Mouse (Mus musculus) adrenal gland, postnatal 36 days (tissue): ENCODE measurements around the gene Zfp385b. TPM values are rescaled to one million over a fixed set of nuclear protein-coding genes. Genes with fewer than 3 reads are reported as not detected.

Experiments
- DNase-seq, 2 experiments: peaks; one replicate each; pipeline ENCODE4 v3.0.0; 2021; ENCODE audit warnings: mixed read lengths in 1 of 2
- total RNA-seq, 2 experiments: library from RNA; stranded (reverse); gene quantifications; 2 replicates each; pipeline ENCODE4 v1.2.3; 2021

The Zfp385b gene
- total RNA-seq, 2 experiments from 2014 or later, result 0.30 to 1.1 TPM

DNA sequence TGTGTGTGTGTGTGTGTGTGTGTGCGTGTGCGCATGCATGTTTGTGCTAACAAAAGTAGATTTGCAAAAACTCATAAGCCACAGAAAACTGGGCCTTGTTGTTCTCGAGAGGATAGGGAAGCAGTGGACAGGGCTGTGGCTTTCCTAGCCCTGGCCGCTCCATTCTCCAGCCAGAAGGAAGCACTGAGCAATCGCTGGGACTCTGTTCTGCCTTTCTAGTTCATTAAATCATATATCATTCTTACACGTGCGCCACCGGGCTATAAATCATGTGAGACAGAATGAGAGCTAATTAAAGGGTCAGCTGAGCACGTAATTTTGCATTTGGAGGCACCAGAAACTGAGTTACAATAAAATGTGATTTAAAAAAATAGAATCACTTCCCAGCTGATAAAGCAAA lies 29.1 kb downstream of the Zfp385b start:
- DNase-seq, result no peak

DNA sequence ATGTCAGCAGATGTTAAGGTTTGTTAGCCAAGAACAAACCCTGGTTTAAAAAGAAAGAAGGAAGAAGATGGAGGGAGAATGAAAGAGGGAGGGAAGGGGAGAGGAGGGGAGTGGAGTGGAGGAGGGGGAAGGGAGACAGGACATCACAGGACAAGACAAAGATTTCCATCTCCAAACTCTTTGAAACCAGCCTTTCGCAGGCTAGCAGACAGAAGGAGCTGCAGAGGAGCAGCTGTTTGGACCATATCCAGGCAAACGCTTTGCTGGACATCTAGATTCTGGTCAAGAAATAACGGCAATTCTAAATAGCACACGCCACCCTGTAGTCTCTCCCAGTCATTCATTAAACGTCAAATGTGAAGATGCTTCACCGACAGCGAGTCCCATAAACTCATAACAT lies 38.0 kb downstream of the Zfp385b start:
- DNase-seq, result no peak

DNA sequence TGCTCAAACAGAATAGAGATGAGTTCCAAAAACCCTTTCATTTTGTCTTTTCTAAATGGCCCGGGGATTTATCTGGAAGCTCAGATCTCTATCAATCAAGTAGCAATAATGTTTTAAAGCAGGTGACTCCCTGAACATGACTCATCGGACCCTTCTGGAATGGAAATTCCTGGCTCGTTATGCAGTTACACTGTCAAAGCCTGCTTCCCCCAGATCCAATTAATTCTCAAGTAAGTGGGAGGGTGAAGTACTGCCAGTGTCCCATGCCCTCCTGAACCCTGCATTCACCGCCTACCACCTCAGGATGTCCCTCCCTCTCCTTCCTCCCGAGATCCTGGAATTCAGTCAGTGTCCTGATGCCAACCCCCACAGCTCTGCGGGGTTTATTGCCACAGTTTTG lies 41.7 kb downstream of the Zfp385b start:
- DNase-seq, result peak in 1 of 2 experiments; percentile 5

DNA sequence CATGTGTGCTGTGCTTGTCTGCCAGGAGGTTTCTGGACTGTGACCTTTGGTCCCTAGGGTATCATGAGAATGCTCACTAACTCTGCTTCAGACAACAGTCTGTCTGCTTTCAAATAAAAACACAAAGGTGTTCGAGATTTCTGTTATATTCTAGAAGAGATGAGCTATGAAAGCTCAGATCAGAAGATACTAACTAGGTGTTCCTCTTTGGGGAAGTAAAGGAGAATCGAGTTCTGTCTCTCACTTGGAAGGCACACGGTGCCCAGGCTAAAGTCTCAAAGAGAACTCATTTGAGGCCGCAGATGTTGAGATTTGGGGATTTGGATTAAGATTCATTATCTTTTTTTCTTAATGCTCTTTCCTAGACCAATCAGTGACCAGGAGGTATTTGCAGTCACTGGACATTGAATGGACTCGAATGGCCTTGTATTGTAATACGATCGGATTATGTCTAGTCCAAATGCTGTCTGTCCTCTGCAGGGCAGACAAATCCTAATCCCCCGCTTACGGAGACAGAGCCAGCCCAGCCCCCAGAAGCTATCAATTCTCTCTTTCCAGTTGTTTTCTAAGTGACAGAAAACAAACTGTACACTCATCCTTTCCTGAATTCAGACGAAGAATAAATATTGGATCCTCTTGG lies 42.3 kb downstream of the Zfp385b start:
- no peak for DNase-seq

DNA sequence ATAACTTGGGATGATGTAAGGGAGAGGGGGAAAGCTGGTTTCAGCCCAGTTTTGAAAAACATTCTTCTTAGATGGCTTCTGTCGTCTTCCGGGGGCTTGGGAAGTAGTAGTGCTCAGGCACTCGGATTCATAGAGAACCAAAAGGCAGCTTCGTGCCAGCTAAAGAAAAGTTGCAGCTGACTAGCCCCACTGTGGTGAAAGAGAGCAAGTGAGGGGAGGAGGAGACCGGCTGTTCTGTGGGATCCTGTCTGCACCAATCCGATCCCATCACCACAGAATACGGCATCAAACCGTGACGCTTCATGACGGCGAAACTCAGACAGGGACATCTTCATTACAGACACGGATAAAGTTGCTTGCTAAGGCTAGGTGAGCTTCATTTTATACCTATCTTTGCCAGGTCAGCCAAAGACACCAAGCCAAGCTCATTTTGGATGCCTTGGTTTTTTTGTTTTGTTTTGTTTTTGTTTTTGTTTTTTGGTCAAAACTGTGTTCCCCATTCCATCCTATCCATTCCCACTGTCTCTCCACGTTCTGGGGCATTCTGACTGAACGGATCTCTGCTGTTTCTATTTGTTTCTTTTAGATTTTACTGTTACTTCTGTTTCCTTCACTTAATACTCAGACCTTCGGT lies 44.1 kb downstream of the Zfp385b start:
- no peak for DNase-seq

DNA sequence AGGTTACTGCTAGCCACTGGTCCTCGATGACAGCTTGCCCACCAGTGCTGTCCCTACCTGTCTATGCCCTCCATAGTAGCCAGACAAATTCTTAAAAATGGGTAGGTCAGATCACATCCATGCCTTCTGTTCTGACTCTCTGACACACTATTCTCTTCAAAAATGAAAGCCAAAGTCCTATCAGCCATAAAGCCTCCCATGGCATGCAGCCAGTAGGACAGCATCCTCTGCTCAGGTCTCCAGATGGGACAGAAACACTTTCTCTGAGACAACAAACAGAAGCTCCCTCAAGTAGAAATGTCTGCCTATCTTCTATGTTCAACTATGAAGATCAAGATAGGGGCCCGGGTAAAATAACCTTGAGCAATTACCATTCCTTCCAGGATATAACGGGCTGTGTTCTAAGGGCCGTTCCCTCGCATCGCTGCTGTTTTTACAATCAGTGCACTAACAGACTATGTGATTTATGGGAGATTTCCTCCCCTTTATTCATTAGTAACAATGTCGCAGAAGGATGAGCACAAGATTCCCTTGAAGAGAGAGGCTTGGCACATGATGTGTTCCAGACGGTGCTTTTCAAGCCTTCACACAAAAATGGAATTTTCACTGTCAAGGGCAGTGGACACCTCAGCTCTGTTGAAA lies 49.3 kb downstream of the Zfp385b start:
- DNase-seq, result no peak

DNA sequence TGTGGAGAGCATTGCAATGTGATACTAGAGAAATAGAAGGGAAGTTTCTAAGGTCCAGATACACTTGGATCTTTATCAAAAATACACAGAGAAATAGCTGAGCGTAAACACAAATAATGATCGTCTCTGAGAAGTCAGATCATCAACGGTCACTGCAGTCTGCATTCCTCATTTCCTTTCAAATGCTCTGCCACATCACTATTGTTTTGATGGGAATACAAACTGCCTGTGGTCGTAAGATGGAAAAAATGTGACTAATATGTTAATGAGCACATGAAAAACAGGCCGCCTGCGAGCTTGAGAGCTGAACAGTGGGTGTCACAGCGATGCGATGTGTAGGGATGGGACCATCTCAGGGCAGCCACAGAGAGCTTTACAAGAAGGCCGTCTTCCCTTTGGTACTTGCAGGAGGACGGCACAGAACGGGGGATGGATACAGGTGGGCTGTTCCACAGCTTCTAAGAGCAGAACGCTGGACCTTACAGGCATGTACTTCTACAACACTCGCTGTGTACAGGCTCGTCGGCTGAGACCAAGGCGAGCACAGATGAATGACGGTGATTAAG lies 51.0 kb downstream of the Zfp385b start:
- no peak for DNase-seq

DNA sequence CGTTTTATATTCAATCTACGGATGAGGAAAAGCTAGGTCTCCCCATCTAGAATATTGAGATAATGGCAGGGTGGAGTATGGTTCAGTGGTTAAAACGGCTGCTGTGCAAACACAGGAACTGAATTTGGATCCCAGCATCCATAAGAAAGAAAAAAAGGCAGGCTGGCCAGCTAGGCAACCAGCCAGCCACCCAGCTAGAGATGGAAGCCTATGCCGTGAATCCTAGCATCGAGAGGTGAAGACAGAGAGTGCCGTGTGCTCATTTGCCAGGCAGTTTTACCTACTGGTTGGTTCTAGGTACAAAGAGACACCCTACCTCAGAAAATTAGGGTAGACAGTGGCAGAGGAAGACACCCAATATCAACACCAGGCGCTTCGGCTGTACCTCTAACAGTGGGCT lies 57.5 kb downstream of the Zfp385b start:
- DNase-seq, result no peak

DNA sequence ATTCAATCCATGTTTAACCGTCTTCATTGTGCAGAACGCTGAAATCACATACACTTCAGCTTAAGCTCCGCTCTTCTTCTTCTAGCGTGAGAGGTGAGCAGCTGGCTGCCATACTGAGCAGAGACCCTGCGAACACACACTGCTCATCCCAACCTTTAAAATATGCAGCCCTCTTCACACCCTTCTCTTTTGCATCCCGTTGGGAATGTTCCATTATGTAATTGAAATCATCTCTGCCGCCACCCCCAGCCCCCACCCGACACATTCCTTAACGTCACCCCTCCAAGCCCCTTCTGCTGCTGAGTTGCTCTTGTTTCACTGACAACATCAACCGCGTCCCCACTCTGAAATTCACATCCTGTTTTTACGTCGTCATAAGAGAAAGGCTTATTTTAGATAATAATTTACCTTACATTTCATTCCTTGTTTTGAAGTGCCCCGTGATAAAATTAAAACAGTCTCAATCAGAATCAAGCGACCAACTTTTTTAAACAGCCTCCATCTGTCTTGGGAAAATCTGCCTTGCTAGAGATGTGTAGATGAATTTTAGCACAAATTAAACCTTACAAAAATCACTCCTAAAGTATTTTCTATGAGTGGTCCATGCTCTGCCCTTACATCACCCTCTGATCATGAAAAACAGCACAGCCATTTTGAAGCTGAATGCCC lies 60.9 kb downstream of the Zfp385b start:
- DNase-seq, result no peak

DNA sequence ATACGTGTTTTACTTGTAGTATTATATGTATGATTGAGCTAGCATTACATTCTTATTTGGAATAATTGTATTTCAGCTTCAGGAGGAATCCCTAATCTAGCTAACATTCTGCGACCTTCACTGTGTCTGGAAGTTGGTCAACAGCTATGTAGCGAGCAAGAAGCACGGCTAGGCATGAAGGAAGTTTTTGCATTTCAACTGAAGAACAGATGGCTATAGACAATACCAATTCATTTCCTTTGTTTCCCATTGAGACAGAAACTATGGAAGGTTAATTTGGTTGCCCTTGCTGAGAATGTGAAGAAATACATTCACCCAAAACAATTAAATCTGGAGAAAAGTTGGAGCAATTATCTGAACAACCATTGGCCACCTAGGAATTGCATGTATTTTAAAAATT lies 66.9 kb downstream of the Zfp385b start:
- no peak for DNase-seq

DNA sequence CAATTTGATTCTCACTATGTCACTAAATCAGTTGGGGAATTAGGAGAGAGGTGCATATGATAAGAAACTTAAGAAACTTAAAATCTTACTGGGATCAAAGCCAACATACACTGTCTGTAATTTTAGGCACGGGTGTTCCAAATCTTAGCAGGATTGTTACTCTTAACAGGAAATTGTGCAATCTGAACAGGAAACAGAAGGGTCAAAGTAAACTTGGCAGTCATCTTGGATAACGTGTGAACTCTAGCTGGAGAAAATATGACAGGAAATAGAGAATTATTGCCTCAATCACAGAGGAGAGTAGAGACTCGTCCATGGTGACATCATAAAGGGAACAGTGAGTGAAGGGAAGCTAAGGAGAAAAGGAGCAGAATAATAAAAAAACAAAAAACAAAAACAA lies 69.8 kb downstream of the Zfp385b start:
- DNase-seq, result no peak

DNA sequence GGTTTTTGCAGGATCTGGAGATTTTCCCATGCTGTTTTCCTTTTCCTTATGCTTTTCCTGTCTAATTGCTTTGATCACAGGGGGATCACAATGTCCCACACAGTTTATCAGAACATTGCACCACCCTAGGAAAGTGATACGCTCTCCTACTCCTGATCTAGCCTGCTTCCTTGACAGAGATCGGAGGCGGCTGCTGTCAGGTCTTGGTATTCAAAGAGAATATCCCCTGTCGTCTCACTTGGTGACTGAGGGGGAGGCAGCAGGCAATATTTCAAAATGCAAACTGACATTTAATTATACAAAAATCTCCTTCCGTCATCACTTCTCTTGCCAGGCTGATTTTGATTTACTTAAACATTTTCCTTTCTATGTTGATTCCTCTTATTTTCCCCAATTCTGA lies 73.0 kb downstream of the Zfp385b start:
- DNase-seq, result no peak

DNA sequence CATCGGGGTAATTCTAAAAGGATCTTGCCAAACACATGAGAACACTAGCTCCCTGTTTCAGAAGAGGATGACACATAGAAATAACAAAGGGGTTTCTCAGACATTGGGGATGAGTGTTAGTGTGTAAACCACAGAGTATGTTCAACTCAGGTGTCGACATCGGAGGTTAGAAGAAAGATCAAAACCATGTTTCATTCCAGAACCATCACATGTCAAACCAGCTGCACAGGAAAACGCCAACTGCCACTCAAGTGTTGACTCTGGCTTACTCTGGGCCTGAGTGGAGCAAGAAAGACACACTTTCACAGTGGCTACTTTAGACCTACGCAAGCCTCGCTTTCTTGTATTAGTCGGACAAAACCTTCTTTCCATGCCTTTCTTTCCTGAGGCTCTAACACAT lies 74.2 kb downstream of the Zfp385b start:
- no peak for DNase-seq

DNA sequence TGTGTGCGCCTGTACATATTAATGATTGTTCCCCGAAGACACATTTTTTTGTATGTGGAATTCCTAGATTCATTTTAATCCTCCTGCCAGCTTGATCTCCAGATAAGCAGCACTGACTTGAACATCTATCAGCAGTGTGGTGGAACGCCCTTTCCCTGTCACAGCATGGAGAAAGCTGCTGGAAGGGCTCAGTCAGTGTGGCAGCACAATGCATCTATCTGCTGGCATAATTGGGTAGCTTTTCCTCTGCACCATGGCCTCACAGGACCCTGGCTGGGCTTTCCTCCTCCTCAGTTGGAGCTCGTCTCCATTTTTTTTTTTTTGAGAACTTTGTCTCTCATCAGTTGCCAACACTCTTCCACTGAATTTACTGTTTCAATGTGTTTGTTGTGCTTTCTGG lies 77.1 kb downstream of the Zfp385b start:
- no peak for DNase-seq

DNA sequence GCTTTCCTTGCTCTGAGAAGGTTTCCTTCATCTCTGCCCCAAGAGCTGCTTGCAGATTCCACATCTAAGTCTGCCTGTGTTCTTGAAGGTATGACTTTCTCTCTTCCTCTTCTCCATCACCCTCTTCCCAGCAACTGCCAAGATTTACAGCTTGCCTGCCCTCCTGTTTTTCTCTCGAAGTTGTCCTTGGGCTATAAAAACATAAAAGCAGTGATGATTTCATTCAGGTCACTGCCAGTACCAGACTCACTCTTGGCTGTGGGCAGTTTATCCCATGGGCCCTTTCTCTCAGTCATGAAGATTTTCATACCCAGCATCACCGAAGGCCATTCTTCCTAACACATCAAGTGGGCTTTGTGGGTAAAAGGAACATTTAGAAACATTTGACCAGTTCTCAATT lies 89.2 kb downstream of the Zfp385b start:
- peak; percentile 41 to 46 for DNase-seq

DNA sequence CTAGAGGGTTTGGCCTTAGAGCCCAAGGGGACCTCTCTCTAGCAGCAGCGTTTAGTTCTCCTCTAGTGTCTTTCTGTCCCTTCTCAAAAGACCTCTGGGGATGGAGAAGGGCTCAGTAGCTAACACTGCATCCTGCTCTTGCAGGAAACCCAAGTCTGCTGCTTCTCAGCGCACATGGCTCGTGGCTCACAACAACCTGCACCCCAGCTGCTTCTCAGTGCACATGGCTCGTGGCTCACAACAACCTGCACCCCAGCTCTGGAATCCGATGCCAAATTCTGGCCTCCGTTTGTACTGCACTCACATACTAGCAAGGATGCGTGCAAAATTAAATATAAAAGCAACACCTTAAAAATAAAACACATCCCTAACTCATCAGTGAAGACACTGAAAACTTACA lies 92.6 kb downstream of the Zfp385b start:
- DNase-seq, result no peak

DNA sequence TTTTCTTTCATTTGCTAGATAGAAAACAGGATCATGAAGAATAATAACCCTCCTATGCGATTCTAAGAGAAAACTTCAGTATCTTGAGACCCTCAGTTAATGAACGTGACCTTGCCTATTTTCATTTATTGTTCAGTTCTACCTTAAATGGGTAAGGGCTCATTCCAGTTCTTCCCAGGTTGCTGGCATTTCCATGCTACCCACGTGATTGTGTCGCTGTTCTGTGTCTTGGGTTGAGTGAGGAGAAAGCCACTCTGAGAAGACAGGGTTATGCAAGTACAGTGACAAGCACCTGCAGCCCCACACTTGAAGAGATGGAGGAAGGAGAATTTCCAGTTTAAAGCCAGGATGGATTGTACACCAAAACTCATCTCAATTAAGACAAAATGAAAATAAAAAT lies 98.6 kb downstream of the Zfp385b start:
- no peak for DNase-seq

DNA sequence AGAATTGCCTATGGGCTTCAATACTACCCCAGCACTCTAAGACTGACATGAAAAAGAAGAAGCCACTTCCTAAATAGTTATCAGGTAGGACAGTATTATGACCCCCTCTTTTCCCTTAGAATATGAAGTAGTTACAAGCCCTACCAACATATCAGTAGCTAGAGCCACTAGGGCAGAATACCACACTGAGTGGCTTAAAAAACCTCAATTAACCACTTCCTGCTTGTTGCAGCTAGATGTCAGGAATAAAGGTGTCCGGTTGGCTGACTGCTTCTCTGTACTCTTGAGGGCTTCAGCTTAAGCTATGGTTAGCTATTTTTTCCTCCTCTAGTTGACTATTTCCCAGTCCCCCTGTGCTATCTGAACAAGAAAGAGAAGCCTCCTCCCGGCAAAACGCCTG lies 103.1 kb downstream of the Zfp385b start:
- DNase-seq, result no peak

DNA sequence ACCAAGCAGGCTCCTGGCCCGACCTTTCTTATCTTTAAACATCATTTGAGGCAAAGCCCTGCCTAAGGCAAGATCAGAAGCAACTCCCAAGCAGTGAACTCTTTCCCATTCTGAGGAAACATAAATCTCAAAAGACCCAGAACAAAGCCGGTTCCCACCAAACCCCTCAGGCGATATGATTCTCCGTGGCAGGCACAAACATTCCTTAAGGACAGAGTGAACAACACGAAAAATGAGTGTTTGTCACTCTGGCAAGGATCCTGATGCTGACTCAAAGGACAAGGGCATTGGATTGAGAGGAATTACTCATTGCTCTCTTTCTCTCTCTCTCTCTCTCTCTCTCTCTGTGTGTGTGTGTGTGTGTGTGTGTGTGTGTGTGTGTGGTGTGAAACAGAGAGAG lies 105.6 kb downstream of the Zfp385b start:
- DNase-seq, result peak; percentile 67 to 72

DNA sequence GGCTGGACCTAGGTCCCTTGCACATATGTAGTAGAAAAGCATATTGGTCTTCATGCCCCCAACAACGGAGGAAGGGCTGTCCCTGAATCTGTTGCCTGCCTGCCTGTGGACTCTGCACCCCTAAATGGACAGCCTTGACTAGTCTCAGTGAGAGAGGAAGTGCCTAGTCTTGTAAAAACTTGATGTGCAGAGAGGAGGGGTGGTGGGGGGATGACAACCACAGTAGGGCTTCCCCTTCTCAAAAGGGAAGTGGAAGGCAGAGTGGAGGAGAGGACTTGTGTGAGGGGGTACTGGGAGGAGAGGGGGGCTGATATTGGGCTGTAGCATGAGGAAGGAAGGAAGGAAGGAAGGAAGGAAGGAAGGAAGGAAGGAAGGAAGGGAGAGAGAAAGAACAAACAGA lies 107.7 kb downstream of the Zfp385b start:
- no peak for DNase-seq

DNA sequence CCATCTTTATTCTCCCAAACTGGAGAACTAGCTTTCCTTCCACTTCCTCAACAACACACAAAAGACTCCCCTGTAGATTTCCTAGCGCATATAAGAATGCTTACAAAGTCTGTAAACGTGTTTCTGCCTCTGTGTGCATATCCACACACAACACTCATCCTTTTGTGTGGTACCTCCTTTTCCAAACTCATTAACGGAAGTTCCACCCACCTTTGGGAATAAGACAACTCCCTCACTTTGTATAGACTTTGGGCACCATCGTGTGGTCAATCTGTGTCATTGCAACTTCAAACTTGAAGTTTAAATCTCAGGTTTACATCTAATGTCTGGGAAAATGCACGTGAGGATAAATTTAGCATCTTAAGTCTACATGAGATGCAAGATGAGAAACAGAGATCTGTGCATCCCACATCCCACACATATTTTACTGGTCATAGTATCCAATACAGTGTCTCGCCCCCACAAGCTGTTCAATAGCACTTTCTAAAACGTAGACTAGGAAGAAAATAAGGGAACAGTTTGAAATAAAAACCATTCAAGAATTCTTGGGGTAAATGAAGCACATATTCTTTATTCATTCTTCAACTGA lies 110.1 kb downstream of the Zfp385b start:
- peak; percentile 26 for DNase-seq

DNA sequence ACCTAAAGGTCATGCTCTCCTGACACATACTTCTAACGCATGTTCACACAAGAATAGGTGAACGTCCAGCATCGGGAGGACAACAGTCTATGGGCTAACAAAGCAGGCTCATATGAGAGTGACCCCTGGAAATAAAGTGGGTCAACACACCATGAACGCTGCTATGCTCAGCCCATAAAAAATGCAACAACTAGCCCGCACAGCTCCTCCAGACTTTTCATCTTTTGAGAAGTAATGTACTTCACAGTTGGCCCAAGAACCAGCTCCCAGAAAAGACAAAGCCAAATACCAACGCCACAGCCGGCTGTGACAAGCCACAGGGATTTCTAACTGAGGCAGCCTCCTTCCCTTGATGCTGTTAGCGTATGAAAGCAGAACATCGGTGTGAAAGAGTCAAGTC lies 112.3 kb downstream of the Zfp385b start:
- DNase-seq, result no peak

DNA sequence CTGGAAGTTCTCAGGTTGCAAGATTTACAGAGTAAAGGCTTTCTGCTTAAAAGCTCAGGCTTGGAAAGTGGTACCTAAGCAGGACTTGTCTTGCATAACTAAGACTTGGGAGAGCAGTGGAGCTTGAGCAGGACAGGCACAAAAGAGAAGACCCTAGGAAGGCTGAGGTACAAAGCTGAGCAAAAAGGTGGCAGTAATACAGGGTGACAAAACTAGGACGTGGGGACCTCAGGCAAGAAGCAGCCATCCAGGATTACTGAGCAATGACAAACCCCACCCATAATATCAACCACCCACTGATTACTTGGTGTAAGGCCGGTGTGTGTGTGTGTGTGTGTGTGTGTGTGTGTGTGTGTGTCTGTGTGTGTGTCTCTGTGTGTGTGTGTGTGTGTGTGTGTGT lies 114.0 kb downstream of the Zfp385b start:
- no peak for DNase-seq
